Mouse (Mus musculus): ENCODE data around the gene Atad1. TPM values are rescaled to one million over a fixed set of nuclear protein-coding genes. Genes with fewer than 3 reads are reported as not detected.
"Not testable (repeated sequence)": the region's sequence is repeated elsewhere in the genome, so short reads cannot be mapped to it uniquely, and the experiment has no call there.

The Atad1 gene
- 0.06 and 0.11 TPM in 2 replicates for polyA plus RNA-seq (2012)

GRCm38 (mm10) chr19:32739686-32740085, at the start of gene Atad1:
TSS of gene Atad1 (minus strand) at chr19:32739786.
- no peaks in the 10 kb centered on the region for H3K4me1 ChIP-seq (ENCODE audit: control insufficient read depth)
- H3K27me3 ChIP-seq (ENCODE audit: control insufficient read depth): no peaks in the 10 kb centered on the region
- no peaks in the 10 kb centered on the region for H3K9me3 ChIP-seq (ENCODE audit: control insufficient read depth, low read length)
- TF ChIP-seq TAL1 (IDR thresholded peaks at IDR 0.05; ENCODE audit: low read length) (no peak), GATA1 (IDR thresholded peaks at IDR 0.05; ENCODE audit: low read length) (no peak)
- H3K36me3 ChIP-seq (ENCODE audit: control insufficient read depth): no peaks in the 10 kb centered on the region
- H3K4me3 ChIP-seq (replicated peaks): no peak within 1 kb of the TSS

DNA sequence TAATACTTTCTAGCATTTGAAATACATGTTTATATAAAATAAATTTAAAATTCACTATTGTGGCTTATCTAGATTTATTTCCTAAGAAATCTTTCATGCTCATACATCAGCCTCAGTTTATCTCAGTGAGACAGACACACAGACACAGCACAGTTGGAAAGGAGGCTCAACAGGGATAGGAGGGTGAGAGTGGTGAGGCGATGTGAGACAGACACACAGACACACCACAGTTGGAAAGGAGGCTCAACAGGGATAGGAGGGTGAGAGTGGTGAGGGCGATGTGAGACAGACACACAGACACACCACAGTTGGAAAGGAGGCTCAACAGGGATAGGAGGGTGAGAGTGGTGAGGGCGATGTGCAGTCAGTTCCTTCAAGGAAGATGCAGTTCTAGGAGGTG, 48.4 kb upstream of the Atad1 start:
- H3K36me3 ChIP-seq (ENCODE audit: control insufficient read depth); H3K4me3 ChIP-seq (replicated peaks); H3K9me3 ChIP-seq (ENCODE audit: control insufficient read depth, low read length); H3K27me3 ChIP-seq (ENCODE audit: control insufficient read depth): not testable (repeated sequence)
- H3K4me1 ChIP-seq (ENCODE audit: control insufficient read depth): peaks cover 14% of the 10 kb centered on the region

DNA sequence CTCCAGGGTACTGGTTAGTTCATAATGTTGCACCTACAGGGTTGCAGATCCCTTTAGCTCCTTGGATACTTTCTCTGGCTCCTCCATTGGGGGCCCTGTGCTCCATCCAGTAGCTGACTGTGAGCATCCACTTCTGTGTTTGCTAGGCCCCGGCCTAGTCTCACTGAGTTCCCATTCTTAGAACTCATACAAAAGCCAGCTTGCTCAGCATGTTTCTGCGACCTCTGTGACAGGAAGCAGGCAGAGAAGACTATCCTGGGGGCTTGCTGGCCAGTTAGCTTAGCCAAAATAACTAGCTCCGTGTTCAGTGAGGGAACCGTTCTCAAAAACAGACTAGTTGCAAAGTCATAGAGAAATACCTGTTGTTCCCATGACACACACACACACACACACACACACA, 47.8 kb upstream of the Atad1 start:
- H3K4me1 ChIP-seq (ENCODE audit: control insufficient read depth): peaks cover 14% of the 10 kb centered on the region
- not testable (repeated sequence) for H3K27me3 ChIP-seq (ENCODE audit: control insufficient read depth); H3K36me3 ChIP-seq (ENCODE audit: control insufficient read depth); H3K4me3 ChIP-seq (replicated peaks); H3K9me3 ChIP-seq (ENCODE audit: control insufficient read depth, low read length)

- no peaks in the 10 kb centered on the region for H3K27me3 ChIP-seq (ENCODE audit: control insufficient read depth)
- no peaks in the 10 kb centered on the region; the same call in 1 of the 2 replicates for H3K36me3 ChIP-seq (ENCODE audit: control insufficient read depth)
- H3K4me3 ChIP-seq (replicated peaks): no peak overlapping the region
- H3K9me3 ChIP-seq (ENCODE audit: control insufficient read depth, low read length): no peaks in the 10 kb centered on the region
- no peak for TF ChIP-seq GATA1 (IDR thresholded peaks at IDR 0.05; ENCODE audit: low read length)
- TF ChIP-seq TAL1 (IDR thresholded peaks at IDR 0.05; ENCODE audit: low read length): no peak
- peaks cover 9% of the 10 kb centered on the region for H3K4me1 ChIP-seq (ENCODE audit: control insufficient read depth)
Measured at GRCm38 (mm10) chr19:32781305-32782071, 41.9 kb upstream of the Atad1 start.

GRCm38 (mm10) chr19:32779131-32779530, 39.5 kb upstream of the Atad1 start:
- Histone ChIP-seq H3K36me3 (ENCODE audit: control insufficient read depth) (no peaks in the 10 kb centered on the region; the same call in 1 of the 2 replicates), H3K4me3 (replicated peaks) (no peak overlapping the region), H3K4me1 (ENCODE audit: control insufficient read depth) (peaks cover 9% of the 10 kb centered on the region), H3K9me3 (ENCODE audit: control insufficient read depth, low read length) (no peaks in the 10 kb centered on the region), H3K27me3 (ENCODE audit: control insufficient read depth) (no peaks in the 10 kb centered on the region)
- no peak for TF ChIP-seq GATA1 (IDR thresholded peaks at IDR 0.05; ENCODE audit: low read length)
- no peak for TF ChIP-seq TAL1 (IDR thresholded peaks at IDR 0.05; ENCODE audit: low read length)

DNA sequence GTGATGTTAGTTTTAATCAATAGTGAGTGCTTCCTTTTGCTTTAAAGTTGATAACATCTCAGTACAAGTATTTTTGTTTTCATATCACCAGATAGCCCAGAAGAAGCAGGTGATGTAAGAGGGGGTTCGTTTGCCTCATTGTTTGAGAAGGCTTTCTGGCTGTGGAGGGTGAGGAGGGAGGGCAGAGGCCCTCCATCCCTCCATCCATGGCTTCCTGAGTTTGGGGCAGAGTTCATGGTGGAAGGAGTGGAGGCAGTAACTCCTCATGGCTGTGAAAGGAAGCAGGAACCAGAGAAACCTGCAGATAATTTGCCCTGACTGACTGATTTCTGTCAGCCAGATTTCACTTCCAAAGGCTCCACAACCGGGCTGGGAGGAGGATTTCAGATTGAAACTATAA, 38.8 kb upstream of the Atad1 start:
- Histone ChIP-seq H3K9me3 (ENCODE audit: control insufficient read depth, low read length) (no peaks in the 10 kb centered on the region), H3K4me1 (ENCODE audit: control insufficient read depth) (peaks cover 9% of the 10 kb centered on the region)

DNA sequence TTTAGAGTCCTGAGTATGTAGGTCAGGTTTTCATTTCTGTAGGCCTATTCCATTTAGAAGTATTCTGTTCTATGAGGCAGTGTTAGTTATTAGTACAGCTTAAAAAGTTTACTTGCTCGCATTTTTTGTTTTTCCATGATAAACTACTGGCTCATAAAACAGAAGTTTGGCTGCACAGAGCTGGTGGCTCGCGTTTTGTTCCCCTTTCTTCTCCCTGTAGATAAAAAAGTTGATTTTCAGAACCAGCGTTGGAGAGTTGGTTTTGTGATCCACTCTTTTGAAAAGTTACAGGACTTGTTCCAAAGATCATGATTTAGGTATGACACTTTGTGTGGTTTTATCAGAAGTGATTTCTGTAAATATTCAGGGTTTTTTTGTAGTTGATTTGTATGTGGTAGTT, 22.9 kb upstream of the Atad1 start:
- H3K4me1 ChIP-seq (ENCODE audit: control insufficient read depth): peaks cover 24% of the 10 kb centered on the region
- no peak for TF ChIP-seq TAL1 (IDR thresholded peaks at IDR 0.05; ENCODE audit: low read length)
- peaks cover 10% of the 10 kb centered on the region for H3K36me3 ChIP-seq (ENCODE audit: control insufficient read depth)
- H3K4me3 ChIP-seq (replicated peaks): no peak overlapping the region
- no peaks in the 10 kb centered on the region for H3K9me3 ChIP-seq (ENCODE audit: control insufficient read depth, low read length)
- H3K27me3 ChIP-seq (ENCODE audit: control insufficient read depth): peaks cover 8% of the 10 kb centered on the region; the same call in 1 of the 2 replicates

More for the DNA sequence above, 38.8 kb upstream of the Atad1 start:
- no peak for TF ChIP-seq TAL1 (IDR thresholded peaks at IDR 0.05; ENCODE audit: low read length)
- no peak for TF ChIP-seq GATA1 (IDR thresholded peaks at IDR 0.05; ENCODE audit: low read length)
- no peak overlapping the region for H3K4me3 ChIP-seq (replicated peaks)
- peaks cover 2% of the 10 kb centered on the region for H3K36me3 ChIP-seq (ENCODE audit: control insufficient read depth)
- H3K27me3 ChIP-seq (ENCODE audit: control insufficient read depth): no peaks in the 10 kb centered on the region

DNA sequence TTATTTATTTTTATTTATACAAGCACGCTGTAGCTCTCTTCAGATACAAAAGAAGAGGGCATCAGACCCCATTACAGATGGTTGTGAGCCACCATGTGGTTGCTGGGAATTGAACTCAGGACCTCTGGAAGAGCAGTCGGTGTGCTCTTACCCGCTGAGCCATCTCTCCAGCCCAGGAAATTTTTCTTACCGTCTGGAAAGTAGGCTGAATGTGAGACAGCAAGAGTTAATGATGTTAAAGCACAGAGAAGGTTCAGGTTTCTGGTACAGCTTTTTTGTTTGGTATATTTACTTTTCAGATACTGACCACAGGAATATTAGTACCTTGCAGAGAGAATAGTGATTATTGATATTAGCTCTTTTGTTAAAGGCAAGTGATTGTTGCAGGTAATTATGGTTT, 21.6 kb upstream of the Atad1 start:
- H3K27me3 ChIP-seq (ENCODE audit: control insufficient read depth): peaks cover 10% of the 10 kb centered on the region; the same call in 1 of the 2 replicates
- peaks cover 33% of the 10 kb centered on the region for H3K4me1 ChIP-seq (ENCODE audit: control insufficient read depth)
- no peak overlapping the region for H3K4me3 ChIP-seq (replicated peaks)
- H3K36me3 ChIP-seq (ENCODE audit: control insufficient read depth): peaks cover 8% of the 10 kb centered on the region
- no peak for TF ChIP-seq GATA1 (IDR thresholded peaks at IDR 0.05; ENCODE audit: low read length)
- TF ChIP-seq TAL1 (IDR thresholded peaks at IDR 0.05; ENCODE audit: low read length): no peak
- no peaks in the 10 kb centered on the region for H3K9me3 ChIP-seq (ENCODE audit: control insufficient read depth, low read length)

GRCm38 (mm10) chr19:32760499-32760898, 20.9 kb upstream of the Atad1 start:
- no peak for TF ChIP-seq TAL1 (IDR thresholded peaks at IDR 0.05; ENCODE audit: low read length)
- TF ChIP-seq GATA1 (IDR thresholded peaks at IDR 0.05; ENCODE audit: low read length): no peak
- H3K4me3 ChIP-seq (replicated peaks): no peak overlapping the region

More at GRCm38 (mm10) chr19:32760499-32760898, 20.9 kb upstream of the Atad1 start:
- Histone ChIP-seq H3K27me3 (ENCODE audit: control insufficient read depth) (peaks cover 10% of the 10 kb centered on the region), H3K4me1 (ENCODE audit: control insufficient read depth) (peaks cover 40% of the 10 kb centered on the region), H3K9me3 (ENCODE audit: control insufficient read depth, low read length) (no peaks in the 10 kb centered on the region), H3K36me3 (ENCODE audit: control insufficient read depth) (peaks cover 4% of the 10 kb centered on the region)
